Mouse (Mus musculus) thymus, adult 2 months (tissue): Measurements from ENCODE around the gene Ccdc71.

Source experiments
- CTCF ChIP-seq: fragments of 200-500 bp; IDR thresholded peaks from 2 replicates; pipeline ENCODE4 v1.5.1; 2012; ENCODE audit warnings: mild to moderate bottlenecking, control low read depth, low read length, moderate library complexity, borderline replicate concordance; ENCODE audit not compliant: control insufficient read depth, poor library complexity, insufficient read depth; ENCODE audit errors: extremely low read depth
- POLR2A ChIP-seq: fragments of 200-500 bp; IDR thresholded peaks from 2 replicates; pipeline ENCODE4 v1.6.1; 2012; ENCODE audit warnings: mild to moderate bottlenecking, low read length, control low read depth, moderate library complexity; ENCODE audit not compliant: control insufficient read depth, poor library complexity, insufficient read depth; ENCODE audit errors: extremely low read depth

DNA sequence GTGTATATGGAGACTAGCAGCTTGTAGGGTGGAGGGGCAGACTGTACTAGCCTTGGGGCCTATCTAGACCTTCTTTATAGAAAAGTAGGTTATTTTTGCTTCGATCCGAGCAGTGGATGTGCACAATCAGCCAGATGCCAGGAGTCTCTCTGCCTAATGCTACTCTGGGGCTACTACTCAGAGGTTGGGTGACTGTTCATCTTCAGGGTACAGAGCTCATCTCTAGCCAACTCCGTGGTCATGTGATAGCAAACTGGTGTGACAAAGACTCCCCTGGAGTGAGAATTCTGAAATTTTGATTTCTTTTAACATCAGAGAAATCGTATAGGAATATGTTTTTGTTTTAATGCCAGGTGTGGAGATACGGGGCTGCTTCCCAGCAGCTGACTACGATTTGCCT, 7.4 kb upstream of the Ccdc71 start:
- TF ChIP-seq CTCF, result no peak
- no peak for TF ChIP-seq POLR2A
